Mouse (Mus musculus) c-Kit-positive CD71-positive TER-119-positive erythroid progenitor cells, embryonic 14.5 days (primary cell): ENCODE data around the gene Chpt1.

Source experiments
- DNase-seq: peaks from one replicate; pipeline ENCODE4 v3.0.0-alpha.2; 2013; ENCODE audit warnings: low spot score

Chpt1 gene

GRCm38 (mm10) chr10:88404220-88404619 lies 99.7 kb downstream of the Chpt1 start:
- no peak for DNase-seq

- DNase-seq = no peak
These were observed 100.9 kb downstream of the Chpt1 start for GRCm38 (mm10) chr10:88403021-88403420.
